Mouse (Mus musculus): Measurements from ENCODE around the gene Mfsd7a. TPM values are rescaled to one million over a fixed set of nuclear protein-coding genes. Genes with fewer than 3 reads are reported as not detected.

Mfsd7a gene
- polyA plus RNA-seq, 1 experiment, result 3.8 TPM

GRCm38 (mm10) chr5:108433804-108434587 lies 14.7 kb downstream of the Mfsd7a start, which contains the start of gene Atp5k:
Atp5k (minus strand) TSS chr5:108434448.
- H3K4me1 ChIP-seq (ENCODE audit: control insufficient read depth, insufficient read depth, insufficient read length), result peaks cover 7% of the 10 kb centered on the region; the same call in 1 of the 2 replicates
- 1% methylated on average over 42 of the region's 42 CpGs for WGBS

DNA sequence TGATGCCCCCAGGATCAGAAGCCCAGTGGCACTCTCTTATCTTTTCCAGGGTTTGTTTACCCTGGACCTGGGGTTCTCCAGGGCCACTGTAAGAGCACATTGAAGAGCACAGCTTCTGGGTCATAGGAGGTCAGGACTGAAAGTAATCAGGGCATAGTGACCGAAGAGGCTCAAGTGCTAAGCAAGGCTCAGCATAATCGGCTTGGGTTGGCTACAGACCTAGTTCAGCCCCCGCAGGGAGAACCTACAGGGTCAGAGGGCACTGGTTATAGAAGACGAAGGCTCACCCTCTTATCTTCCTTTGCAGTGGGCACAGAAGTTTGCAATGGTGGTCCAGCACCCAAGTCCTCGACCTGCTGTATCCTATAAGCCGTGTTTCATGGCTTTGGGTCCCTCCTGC lies 17.5 kb downstream of the Mfsd7a start:
- peaks cover 7% of the 10 kb centered on the region; the same call in 1 of the 2 replicates for H3K4me1 ChIP-seq (ENCODE audit: control insufficient read depth, insufficient read depth, insufficient read length)
- H3K4me3 ChIP-seq (ENCODE audit: extremely low read depth, insufficient read depth, insufficient read length), result no peak overlapping the region
- WGBS, result 91% methylated on average over 6 of the region's 6 CpGs
- H3K27ac ChIP-seq (ENCODE audit: insufficient read depth, low read length), result no peak overlapping the region
- H3K27me3 ChIP-seq (ENCODE audit: control insufficient read depth, insufficient read depth, low read length), result no peaks in the 10 kb centered on the region
- H3K36me3 ChIP-seq (ENCODE audit: control insufficient read depth, insufficient read depth, low read length), result peaks cover 4% of the 10 kb centered on the region
- TF ChIP-seq CTCF (IDR thresholded peaks at IDR 0.05; ENCODE audit: extremely low read depth, insufficient read depth, insufficient read length, insufficient replicate concordance) (no peak), POLR2A (IDR thresholded peaks at IDR 0.05; ENCODE audit: low read depth, low read length) (no peak)
- no peak for DNase-seq (ENCODE audit: low read depth in 1 of 2, low spot score in 2 of 2)

More at GRCm38 (mm10) chr5:108433804-108434587, 14.7 kb downstream of the Mfsd7a start, which contains the start of gene Atp5k:
- DNase-seq (ENCODE audit: low read depth in 1 of 2, low spot score in 2 of 2), result peak; percentile 85 to 92
- no peaks in the 10 kb centered on the region for H3K27me3 ChIP-seq (ENCODE audit: control insufficient read depth, insufficient read depth, low read length)
- TF ChIP-seq CTCF (IDR thresholded peaks at IDR 0.05; ENCODE audit: extremely low read depth, insufficient read depth, insufficient read length, insufficient replicate concordance) (peak; percentile 78), POLR2A (IDR thresholded peaks at IDR 0.05; ENCODE audit: low read depth, low read length) (peak; percentile 41)
- no peak within 1 kb of the TSS; the same call in 1 of the 2 replicates for H3K27ac ChIP-seq (ENCODE audit: insufficient read depth, low read length)
- peaks cover 4% of the 10 kb centered on the region for H3K36me3 ChIP-seq (ENCODE audit: control insufficient read depth, insufficient read depth, low read length)
- H3K4me3 ChIP-seq (ENCODE audit: extremely low read depth, insufficient read depth, insufficient read length), result peak within 1 kb of the TSS; percentile 99

- TF ChIP-seq POLR2A (IDR thresholded peaks at IDR 0.05; ENCODE audit: low read depth, low read length) (no peak), CTCF (IDR thresholded peaks at IDR 0.05; ENCODE audit: extremely low read depth, insufficient read depth, insufficient read length, insufficient replicate concordance) (peak; percentile 46; the same call in 1 of the 2 replicates)
- Histone ChIP-seq H3K4me3 (ENCODE audit: extremely low read depth, insufficient read depth, insufficient read length) (no peak overlapping the region), H3K36me3 (ENCODE audit: control insufficient read depth, insufficient read depth, low read length) (peaks cover 4% of the 10 kb centered on the region; the same call in 1 of the 2 replicates), H3K27ac (ENCODE audit: insufficient read depth, low read length) (no peak overlapping the region), H3K27me3 (ENCODE audit: control insufficient read depth, insufficient read depth, low read length) (no peaks in the 10 kb centered on the region), H3K4me1 (ENCODE audit: control insufficient read depth, insufficient read depth, insufficient read length) (no peaks in the 10 kb centered on the region)
- WGBS, result 68% methylated on average over 1 of the region's 1 CpGs
- DNase-seq (ENCODE audit: low read depth in 1 of 2, low spot score in 2 of 2), result peak; percentile 3 to 34
These were observed 21.5 kb downstream of the Mfsd7a start for GRCm38 (mm10) chr5:108427186-108427585.

GRCm38 (mm10) chr5:108423427-108423826 lies 25.3 kb downstream of the Mfsd7a start:
- DNase-seq (ENCODE audit: low read depth in 1 of 2, low spot score in 2 of 2), result no peak
- no peaks in the 10 kb centered on the region for H3K36me3 ChIP-seq (ENCODE audit: control insufficient read depth, insufficient read depth, low read length)
- 91% methylated on average over 2 of the region's 2 CpGs for WGBS
- H3K4me3 ChIP-seq (ENCODE audit: extremely low read depth, insufficient read depth, insufficient read length), result no peak overlapping the region
- no peak for TF ChIP-seq CTCF (IDR thresholded peaks at IDR 0.05; ENCODE audit: extremely low read depth, insufficient read depth, insufficient read length, insufficient replicate concordance)
- TF ChIP-seq POLR2A (IDR thresholded peaks at IDR 0.05; ENCODE audit: low read depth, low read length), result no peak
- H3K27me3 ChIP-seq (ENCODE audit: control insufficient read depth, insufficient read depth, low read length), result no peaks in the 10 kb centered on the region
- no peak overlapping the region for H3K27ac ChIP-seq (ENCODE audit: insufficient read depth, low read length)
- no peaks in the 10 kb centered on the region for H3K4me1 ChIP-seq (ENCODE audit: control insufficient read depth, insufficient read depth, insufficient read length)

DNA sequence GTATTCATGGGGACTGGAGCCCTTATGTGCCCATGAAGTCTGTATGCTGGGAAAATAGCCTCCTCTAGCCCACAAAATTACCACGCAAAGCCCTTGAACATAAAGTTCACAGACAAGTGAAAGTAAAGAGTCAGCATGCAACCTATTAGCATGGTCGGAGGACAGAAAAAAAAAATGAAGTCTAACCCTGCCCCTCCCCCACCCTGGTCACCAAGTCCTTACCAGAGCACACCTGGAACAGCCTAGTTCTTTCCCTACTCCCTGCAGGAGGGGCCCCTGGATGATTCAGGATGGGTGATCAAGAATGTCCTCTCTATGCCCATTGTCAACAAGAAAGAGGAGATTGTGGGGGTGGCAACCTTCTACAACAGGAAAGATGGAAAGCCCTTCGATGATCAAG lies 25.9 kb downstream of the Mfsd7a start:
- 79% methylated on average over 3 of the region's 3 CpGs for WGBS

DNA sequence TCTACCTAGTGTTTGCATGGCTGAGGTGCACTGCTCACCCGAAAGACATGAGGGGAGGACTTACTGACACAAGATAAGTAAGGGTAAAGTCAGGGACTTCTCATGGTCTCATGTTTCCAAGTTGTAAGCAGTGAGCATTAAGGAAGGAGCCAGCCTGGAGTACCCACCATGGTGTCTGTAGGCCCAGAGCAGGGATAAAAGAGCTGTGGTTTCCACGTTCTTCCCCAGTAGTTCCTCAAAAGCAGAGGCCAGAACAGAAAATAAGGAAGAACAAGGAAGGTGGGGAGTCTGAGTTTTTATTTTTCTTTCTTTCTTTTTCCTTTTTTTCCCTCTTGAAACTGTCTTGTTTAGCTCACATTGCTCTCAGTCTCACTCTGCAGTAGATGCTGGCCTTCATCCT lies 34.0 kb downstream of the Mfsd7a start:
- 58% methylated on average over 2 of the region's 2 CpGs for WGBS
- TF ChIP-seq CTCF (IDR thresholded peaks at IDR 0.05; ENCODE audit: extremely low read depth, insufficient read depth, insufficient read length, insufficient replicate concordance) (no peak), POLR2A (IDR thresholded peaks at IDR 0.05; ENCODE audit: low read depth, low read length) (no peak)
- no peak overlapping the region for H3K27ac ChIP-seq (ENCODE audit: insufficient read depth, low read length)
- H3K27me3 ChIP-seq (ENCODE audit: control insufficient read depth, insufficient read depth, low read length), result no peaks in the 10 kb centered on the region
- no peak overlapping the region for H3K4me3 ChIP-seq (ENCODE audit: extremely low read depth, insufficient read depth, insufficient read length)
- no peaks in the 10 kb centered on the region for H3K36me3 ChIP-seq (ENCODE audit: control insufficient read depth, insufficient read depth, low read length)
- no peaks in the 10 kb centered on the region for H3K4me1 ChIP-seq (ENCODE audit: control insufficient read depth, insufficient read depth, insufficient read length)
- DNase-seq (ENCODE audit: low read depth in 1 of 2, low spot score in 2 of 2), result no peak

More for the DNA sequence above, 25.9 kb downstream of the Mfsd7a start:
- Histone ChIP-seq H3K27me3 (ENCODE audit: control insufficient read depth, insufficient read depth, low read length) (no peaks in the 10 kb centered on the region), H3K4me1 (ENCODE audit: control insufficient read depth, insufficient read depth, insufficient read length) (no peaks in the 10 kb centered on the region), H3K27ac (ENCODE audit: insufficient read depth, low read length) (no peak overlapping the region), H3K36me3 (ENCODE audit: control insufficient read depth, insufficient read depth, low read length) (no peaks in the 10 kb centered on the region), H3K4me3 (ENCODE audit: extremely low read depth, insufficient read depth, insufficient read length) (no peak overlapping the region)
- no peak for DNase-seq (ENCODE audit: low read depth in 1 of 2, low spot score in 2 of 2)
- TF ChIP-seq CTCF (IDR thresholded peaks at IDR 0.05; ENCODE audit: extremely low read depth, insufficient read depth, insufficient read length, insufficient replicate concordance), result no peak

- no peak overlapping the region for H3K4me3 ChIP-seq (ENCODE audit: extremely low read depth, insufficient read depth, insufficient read length)
- no peaks in the 10 kb centered on the region for H3K36me3 ChIP-seq (ENCODE audit: control insufficient read depth, insufficient read depth, low read length)
- H3K27ac ChIP-seq (ENCODE audit: insufficient read depth, low read length), result no peak overlapping the region
- TF ChIP-seq POLR2A (IDR thresholded peaks at IDR 0.05; ENCODE audit: low read depth, low read length), result no peak
- TF ChIP-seq CTCF (IDR thresholded peaks at IDR 0.05; ENCODE audit: extremely low read depth, insufficient read depth, insufficient read length, insufficient replicate concordance), result no peak
- H3K27me3 ChIP-seq (ENCODE audit: control insufficient read depth, insufficient read depth, low read length), result no peaks in the 10 kb centered on the region
- WGBS, result 89% methylated on average over 2 of the region's 2 CpGs
- DNase-seq (ENCODE audit: low read depth in 1 of 2, low spot score in 2 of 2), result no peak
- no peaks in the 10 kb centered on the region for H3K4me1 ChIP-seq (ENCODE audit: control insufficient read depth, insufficient read depth, insufficient read length)
These were observed 41.7 kb downstream of the Mfsd7a start for GRCm38 (mm10) chr5:108406977-108407376.
